Mouse (Mus musculus): ENCODE measurements at regions not wholly inside any gene's neighbourhood (a gene's known extent, or its start where the extent isn't known, plus 50 kb on each side); places are given as distances from the start of the nearest gene placed in this dataset.

DNA sequence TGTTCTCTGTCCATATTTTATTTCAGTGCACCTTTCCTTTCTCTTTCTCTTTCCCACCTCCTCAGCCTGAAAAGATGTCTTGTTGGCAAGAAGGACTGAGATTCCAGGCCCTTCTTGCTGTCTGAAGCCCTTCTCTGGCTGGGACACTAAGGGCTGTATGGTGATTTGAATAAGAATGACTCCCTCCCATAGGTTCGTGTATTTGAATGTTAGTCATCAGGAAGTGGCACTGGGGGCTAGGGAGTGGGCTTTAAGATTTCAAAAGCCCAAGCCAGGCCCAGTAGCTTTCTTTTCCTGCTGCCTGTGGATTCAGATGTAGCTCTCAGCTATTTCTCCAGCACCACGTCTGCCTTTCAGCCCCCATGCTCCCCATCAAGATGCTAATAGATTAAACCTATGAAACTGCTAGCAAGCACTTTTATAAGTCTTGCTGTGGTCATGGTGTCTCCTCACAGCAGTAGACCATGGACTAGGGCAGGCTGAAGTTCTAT lies 66.3 kb upstream of the Tle4 start:
- no peak overlapping the region for H3K4me2 ChIP-seq
- no peak overlapping the region for H3K9ac ChIP-seq (replicated peaks)
- no peak for ATAC-seq (ENCODE audit: insufficient number of reproducible peaks, insufficient read depth, low FRiP score, low TSS enrichment, low read depth)
- H3K36me3 ChIP-seq: no peaks in the 10 kb centered on the region
- no peak overlapping the region for H3K4me3 ChIP-seq (replicated peaks)
- no peaks in the 10 kb centered on the region for H3K9me3 ChIP-seq
- 65% methylated on average over 2 of the region's 2 CpGs for WGBS
- H3K4me1 ChIP-seq (replicated peaks): no peaks in the 10 kb centered on the region
- no peak overlapping the region for H3K27ac ChIP-seq
- H3K27me3 ChIP-seq: no peaks in the 10 kb centered on the region

DNA sequence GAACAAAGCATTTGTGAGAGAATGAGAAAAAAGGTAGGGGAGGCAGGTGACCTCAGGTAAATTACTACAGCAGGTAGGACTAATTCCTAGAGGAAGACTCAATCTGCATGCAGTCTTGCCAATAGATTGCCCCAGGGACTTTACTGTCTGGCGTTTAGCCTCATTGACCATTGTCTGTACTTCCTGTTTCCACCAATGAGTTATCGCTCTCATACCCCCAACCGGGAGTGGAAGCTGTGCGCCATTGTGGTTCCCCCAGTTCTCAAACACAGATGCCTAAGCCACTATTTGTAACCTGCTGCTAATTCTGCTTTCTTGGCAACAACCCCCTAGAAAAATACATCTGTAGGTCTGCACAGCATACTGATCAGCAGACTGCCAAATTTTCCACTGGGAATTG lies 65.5 kb upstream of the Tle4 start:
- WGBS: 84% methylated on average over 4 of the region's 4 CpGs
- no peak for ATAC-seq (ENCODE audit: insufficient number of reproducible peaks, insufficient read depth, low FRiP score, low TSS enrichment, low read depth)
- no peak overlapping the region for H3K4me3 ChIP-seq (replicated peaks)
- no peak overlapping the region for H3K4me2 ChIP-seq
- no peaks in the 10 kb centered on the region for H3K4me1 ChIP-seq (replicated peaks)
- no peaks in the 10 kb centered on the region for H3K36me3 ChIP-seq
- no peaks in the 10 kb centered on the region for H3K27me3 ChIP-seq
- no peak overlapping the region for H3K9ac ChIP-seq (replicated peaks)
- H3K9me3 ChIP-seq: no peaks in the 10 kb centered on the region
- H3K27ac ChIP-seq: no peak overlapping the region

DNA sequence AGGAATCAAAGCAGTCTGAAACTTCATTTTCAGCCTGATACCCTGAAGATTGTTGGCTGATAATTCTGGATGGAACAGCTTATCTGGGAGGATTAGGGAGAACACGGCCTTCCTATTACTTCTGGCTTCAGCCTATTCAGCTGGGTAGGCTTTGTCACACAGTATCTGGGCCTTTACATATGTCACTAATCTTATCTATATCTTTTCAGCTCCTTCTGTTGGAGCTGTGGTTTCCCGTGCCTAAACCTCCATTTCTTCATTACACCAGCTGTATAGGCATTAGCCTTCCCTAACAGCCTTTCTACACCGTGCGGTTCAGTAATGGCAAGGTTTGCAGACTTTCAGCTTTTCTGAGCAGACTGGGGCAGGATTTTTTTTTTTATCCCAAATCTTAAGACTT lies 61.9 kb upstream of the Tle4 start:
- Histone ChIP-seq H3K4me3 (replicated peaks) (no peak overlapping the region), H3K9ac (replicated peaks) (no peak overlapping the region), H3K27ac (no peak overlapping the region), H3K9me3 (no peaks in the 10 kb centered on the region), H3K36me3 (no peaks in the 10 kb centered on the region), H3K4me1 (replicated peaks) (no peaks in the 10 kb centered on the region), H3K27me3 (no peaks in the 10 kb centered on the region), H3K4me2 (no peak overlapping the region)
- 85% methylated on average over 4 of the region's 4 CpGs for WGBS
- ATAC-seq (ENCODE audit: insufficient number of reproducible peaks, insufficient read depth, low FRiP score, low TSS enrichment, low read depth): no peak

DNA sequence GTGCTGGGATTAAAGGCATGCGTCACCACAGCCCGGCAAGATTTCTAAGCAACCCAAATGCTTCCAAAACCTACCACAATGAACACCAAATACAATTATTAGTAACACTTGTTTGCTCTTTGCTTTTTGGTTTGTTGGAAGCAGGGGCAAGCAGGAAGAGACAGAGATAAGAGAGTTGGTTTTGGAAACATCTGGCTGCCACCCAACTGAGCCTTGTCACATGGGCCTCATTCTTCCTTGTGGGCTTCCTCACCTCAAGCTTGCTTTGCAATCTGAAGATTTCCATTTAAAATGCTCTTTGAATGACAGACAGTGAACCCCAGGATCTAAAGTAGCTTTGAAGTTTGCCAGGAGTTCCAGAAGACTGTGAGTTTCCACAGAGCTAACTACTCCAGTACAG lies 60.6 kb upstream of the Tle4 start:
- H3K4me2 ChIP-seq: no peak overlapping the region
- H3K9me3 ChIP-seq: no peaks in the 10 kb centered on the region
- H3K27ac ChIP-seq: no peak overlapping the region
- no peak overlapping the region for H3K4me3 ChIP-seq (replicated peaks)
- no peaks in the 10 kb centered on the region for H3K4me1 ChIP-seq (replicated peaks)
- ATAC-seq (ENCODE audit: insufficient number of reproducible peaks, insufficient read depth, low FRiP score, low TSS enrichment, low read depth): no peak
- H3K9ac ChIP-seq (replicated peaks): no peak overlapping the region
- WGBS: 96% methylated on average over 2 of the region's 2 CpGs
- H3K36me3 ChIP-seq: no peaks in the 10 kb centered on the region
- H3K27me3 ChIP-seq: no peaks in the 10 kb centered on the region

DNA sequence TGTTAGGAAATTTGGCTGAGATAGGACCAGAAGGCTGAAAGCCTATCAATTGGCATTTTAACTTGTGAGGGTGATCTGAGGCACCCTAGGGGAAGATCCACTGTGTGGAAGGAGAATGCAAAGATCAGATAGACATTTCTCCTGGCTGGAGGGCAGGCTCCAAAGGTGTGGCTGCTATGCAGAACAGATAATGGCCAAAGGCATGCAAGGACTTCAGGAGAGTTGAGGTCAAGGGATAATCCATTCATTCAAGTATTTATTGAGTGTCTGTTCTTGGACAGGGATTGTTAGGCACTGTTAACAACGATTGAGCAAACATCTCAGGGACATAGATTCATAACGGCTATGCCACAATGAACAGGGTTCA lies 58.2 kb upstream of the Tle4 start:
- no peak overlapping the region for H3K4me3 ChIP-seq (replicated peaks)
- H3K27me3 ChIP-seq: no peaks in the 10 kb centered on the region
- ATAC-seq (ENCODE audit: insufficient number of reproducible peaks, insufficient read depth, low FRiP score, low TSS enrichment, low read depth): no peak
- 76% methylated on average over 2 of the region's 2 CpGs for WGBS
- no peaks in the 10 kb centered on the region for H3K4me1 ChIP-seq (replicated peaks)
- H3K27ac ChIP-seq: no peak overlapping the region
- H3K9ac ChIP-seq (replicated peaks): no peak overlapping the region
- no peaks in the 10 kb centered on the region for H3K9me3 ChIP-seq
- no peaks in the 10 kb centered on the region for H3K36me3 ChIP-seq
- no peak overlapping the region for H3K4me2 ChIP-seq

DNA sequence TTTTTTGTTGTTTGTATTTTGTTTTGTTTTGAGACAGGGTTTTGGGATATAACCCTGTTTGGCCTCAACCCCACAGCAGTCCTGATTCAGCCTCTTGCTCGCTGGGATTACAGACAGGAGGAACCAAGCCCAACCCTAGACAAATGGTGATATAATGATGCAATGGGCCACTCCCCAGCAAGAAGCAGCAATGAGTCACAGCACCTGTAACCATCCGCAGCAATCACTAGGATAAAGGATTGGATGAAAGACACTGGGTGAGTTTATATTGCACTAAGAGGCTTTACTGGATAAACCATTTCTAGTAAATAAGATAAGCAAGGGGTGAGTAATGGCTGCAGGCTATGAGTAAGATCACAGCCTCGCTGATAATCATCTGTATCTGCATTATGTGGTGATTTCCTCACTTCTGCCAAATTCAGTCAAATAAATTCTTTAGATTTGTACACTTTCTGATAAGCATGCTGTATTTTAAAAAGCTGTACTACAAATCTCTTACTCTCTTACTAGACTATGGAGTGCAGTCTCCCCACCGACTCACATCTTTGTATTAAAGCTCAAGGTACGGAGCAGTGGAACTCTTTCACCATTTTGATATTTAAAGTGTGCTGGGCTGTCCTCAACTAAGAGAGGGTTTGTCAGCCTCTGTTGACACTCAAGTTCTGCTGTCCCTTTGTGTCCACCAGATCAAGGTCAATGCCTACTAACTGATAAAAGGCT lies 57.6 kb upstream of the Tle4 start:
- ATAC-seq (ENCODE audit: insufficient number of reproducible peaks, insufficient read depth, low FRiP score, low TSS enrichment, low read depth): no peak
- no peaks in the 10 kb centered on the region for H3K27me3 ChIP-seq
- H3K4me1 ChIP-seq (replicated peaks): no peaks in the 10 kb centered on the region
- no peaks in the 10 kb centered on the region for H3K9me3 ChIP-seq
- H3K9ac ChIP-seq (replicated peaks): no peak overlapping the region
- H3K27ac ChIP-seq: no peak overlapping the region
- no peak overlapping the region for H3K4me2 ChIP-seq
- no peaks in the 10 kb centered on the region for H3K36me3 ChIP-seq
- WGBS: 73% methylated on average over 5 of the region's 5 CpGs
- no peak overlapping the region for H3K4me3 ChIP-seq (replicated peaks)

Measured in limb, embryonic 12.5 days (tissue).